Mouse (Mus musculus) heart, embryonic 12.5 days (tissue): Measurements from ENCODE around the gene Fam207a. TPM values are rescaled to one million over a fixed set of nuclear protein-coding genes. Genes with fewer than 3 reads are reported as not detected.

Experiments used
- ATAC-seq: fragments of 200-750 bp; cut with Nextera tagmentation; 2 replicates; pipeline ENCODE4 v1.8.0; 2017; ENCODE audit warnings: moderate TSS enrichment, moderate library complexity; ENCODE audit not compliant: insufficient number of reproducible peaks, low FRiP score
- H3K27ac ChIP-seq: fragments of 300-500 bp; sonication (generic); 2 replicates; pipeline ENCODE4 v1.5.1; 2016; ENCODE audit warnings: mild to moderate bottlenecking, moderate library complexity; ENCODE audit not compliant: poor library complexity, severe bottlenecking
- H3K27me3 ChIP-seq: fragments of 300-500 bp; sonication (generic); replicated peaks from 2 replicates; pipeline ENCODE4 v1.6.1; 2016; ENCODE audit warnings: mild to moderate bottlenecking, moderate library complexity
- H3K36me3 ChIP-seq: fragments of 300-500 bp; sonication (generic); 2 replicates; pipeline ENCODE4 v1.6.1; 2016; ENCODE audit warnings: mild to moderate bottlenecking, moderate library complexity
- H3K4me1 ChIP-seq: fragments of 300-500 bp; sonication (generic); replicated peaks from 2 replicates; pipeline ENCODE4 v1.6.1; 2016; ENCODE audit warnings: mild to moderate bottlenecking
- H3K4me2 ChIP-seq: fragments of 300-500 bp; sonication (generic); 2 replicates; pipeline ENCODE4 v1.6.1; 2016; ENCODE audit warnings: mild to moderate bottlenecking, moderate library complexity
- H3K4me3 ChIP-seq: fragments of 300-500 bp; sonication (generic); 2 replicates; pipeline ENCODE4 v1.5.1; 2016; ENCODE audit warnings: mild to moderate bottlenecking
- H3K9ac ChIP-seq: fragments of 300-500 bp; sonication (generic); 2 replicates; pipeline ENCODE4 v1.6.1; 2016; ENCODE audit warnings: mild to moderate bottlenecking, moderate library complexity
- H3K9me3 ChIP-seq: fragments of 300-500 bp; sonication (generic); replicated peaks from 2 replicates; pipeline ENCODE4 v1.6.1; 2016; ENCODE audit warnings: mild to moderate bottlenecking, moderate library complexity
- WGBS: fragments of 180-500 bp; shearing (Covaris S2); methylation state at CpG from one replicate; pipeline ENCODE4 v1.1.7; 2016; 5-methylcytosine and 5-hydroxymethylcytosine counted together
- polyA plus RNA-seq: library from polyadenylated mRNA; unstranded; fragments of >200 nt; fragmentation: Nextera tagmentation; extraction: Ambion mirVana; gene quantifications from 2 replicates; pipeline ENCODE4 v1.2.1, GENCODE M21; 2016

Gene Fam207a
- polyA plus RNA-seq, 1 experiment from 2014 or later: 31.0 TPM

GRCm38 (mm10) chr10:77438021-77438420 lies 77.6 kb downstream of the Fam207a start:
- Histone ChIP-seq H3K27ac (no peak overlapping the region), H3K9ac (no peak overlapping the region), H3K4me1 (peaks cover 41% of the 10 kb centered on the region), H3K27me3 (no peaks in the 10 kb centered on the region), H3K36me3 (no peaks in the 10 kb centered on the region), H3K4me2 (no peak overlapping the region), H3K9me3 (no peaks in the 10 kb centered on the region), H3K4me3 (no peak overlapping the region)
- no peak for ATAC-seq
- WGBS: 74% methylated on average over 1 of the region's 1 CpGs

Other genes starting within 250 kb of the Fam207a start
- 13.3 and 14.2 TPM in 2 replicates for gene Adarb1, start 97.5 kb downstream of the Fam207a start, polyA plus RNA-seq
- 1.5 and 2.5 TPM in 2 replicates for gene Itgb2, start 14.5 kb upstream of the Fam207a start, polyA plus RNA-seq
- 103 and 104 TPM in 2 replicates for gene Pttg1ip, start 65.9 kb upstream of the Fam207a start, polyA plus RNA-seq
- 177 and 184 TPM in 2 replicates for gene Sumo3, start 90.3 kb upstream of the Fam207a start, polyA plus RNA-seq
- gene Gm49325, start 90.4 kb upstream of the Fam207a start, polyA plus RNA-seq: 14.5 TPM in 1 of 2 replicates, not detected in the other
- gene Ube2g2, start 106.5 kb upstream of the Fam207a start, polyA plus RNA-seq: 69.5 and 72.8 TPM in 2 replicates
- not detected in 2 replicates for gene Tspear, start 170.8 kb upstream of the Fam207a start, polyA plus RNA-seq
- gene Gm19402, start 175.0 kb upstream of the Fam207a start, polyA plus RNA-seq: not detected in 2 replicates
- not detected in 2 replicates for gene Gm9508, start 181.4 kb upstream of the Fam207a start, polyA plus RNA-seq
- gene Gm10272, start 190.8 kb upstream of the Fam207a start, polyA plus RNA-seq: not detected in 2 replicates
- gene Gm10024, start 195.7 kb upstream of the Fam207a start, polyA plus RNA-seq: not detected in 2 replicates
- gene Gm10142, start 200.0 kb upstream of the Fam207a start, polyA plus RNA-seq: not detected in 2 replicates
- gene Krtap12-1, start 204.8 kb upstream of the Fam207a start, polyA plus RNA-seq: not detected in 2 replicates
- gene Gm10100, start 210.7 kb upstream of the Fam207a start, polyA plus RNA-seq: not detected in 2 replicates
- not detected in 2 replicates for gene Gm18596, start 226.9 kb upstream of the Fam207a start, polyA plus RNA-seq
- gene Gm9736, start 235.6 kb upstream of the Fam207a start, polyA plus RNA-seq: not detected in 2 replicates
- not detected in 2 replicates for gene Gm3233, start 243.9 kb upstream of the Fam207a start, polyA plus RNA-seq